Mouse (Mus musculus) forebrain, embryonic 10.5 days (tissue): ENCODE measurements around the gene Stxbp2. TPM values are rescaled to one million over a fixed set of nuclear protein-coding genes. Genes with fewer than 3 reads are reported as not detected.

Experiments
- DNase-seq: peaks from one replicate; pipeline ENCODE4 v3.0.0-alpha.2; 2017; ENCODE audit warnings: low spot score; ENCODE audit errors: extremely low spot score
- H3K27ac ChIP-seq: fragments of 300-500 bp; sonication (generic); 2 replicates; pipeline ENCODE4 v1.5.1; 2016; ENCODE audit warnings: mild to moderate bottlenecking
- H3K27me3 ChIP-seq: fragments of 300-500 bp; sonication (generic); 2 replicates; pipeline ENCODE4 v1.6.1; 2016; ENCODE audit warnings: mild to moderate bottlenecking; ENCODE audit not compliant: poor library complexity, severe bottlenecking
- H3K36me3 ChIP-seq: fragments of 300-500 bp; sonication (generic); replicated peaks from 2 replicates; pipeline ENCODE4 v1.6.1; 2016; ENCODE audit warnings: mild to moderate bottlenecking, moderate library complexity
- H3K4me1 ChIP-seq: fragments of 300-500 bp; sonication (generic); 2 replicates; pipeline ENCODE4 v1.6.1; 2016
- H3K4me3 ChIP-seq: fragments of 300-500 bp; sonication (generic); 2 replicates; pipeline ENCODE4 v1.5.1; 2016; ENCODE audit warnings: mild to moderate bottlenecking, moderate library complexity
- H3K9me3 ChIP-seq: fragments of 300-500 bp; sonication (generic); 2 replicates; pipeline ENCODE4 v1.6.1; 2016; ENCODE audit warnings: mild to moderate bottlenecking, moderate library complexity
- WGBS: fragments of 180-500 bp; shearing (Covaris S2); methylation state at CpG from one replicate; pipeline ENCODE4 v1.1.7; 2016; 5-methylcytosine and 5-hydroxymethylcytosine counted together
- polyA plus RNA-seq: library from polyadenylated mRNA; unstranded; fragments of >200 nt; fragmentation: Nextera tagmentation; extraction: Ambion mirVana; gene quantifications from 2 replicates; pipeline ENCODE4 v1.2.1, GENCODE M21; 2016

The Stxbp2 gene
- polyA plus RNA-seq, 1 experiment from 2014 or later = 35.8 TPM

DNA sequence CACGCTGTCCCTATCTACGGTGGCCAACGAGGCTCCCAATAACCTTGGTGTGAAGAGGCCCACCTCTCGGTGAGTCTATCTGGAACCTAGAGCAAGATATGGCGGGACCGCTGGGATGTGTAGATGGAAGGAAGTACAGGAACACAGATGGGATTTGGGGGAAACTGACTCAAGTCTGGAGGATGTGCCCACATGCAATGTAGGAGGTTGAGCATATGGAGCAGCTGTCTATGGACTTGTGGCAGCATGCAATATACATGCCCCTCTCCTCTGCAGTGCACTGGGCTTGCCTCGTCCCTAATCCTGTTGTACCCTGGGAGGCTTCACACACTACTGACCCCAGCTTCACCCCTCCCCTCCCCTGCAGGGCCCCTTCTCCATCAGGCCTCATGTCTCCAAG lies 22.9 kb upstream of the Stxbp2 start:
- peaks cover 99% of the 10 kb centered on the region for H3K36me3 ChIP-seq
- WGBS = 90% methylated on average over 7 of the region's 7 CpGs

DNA sequence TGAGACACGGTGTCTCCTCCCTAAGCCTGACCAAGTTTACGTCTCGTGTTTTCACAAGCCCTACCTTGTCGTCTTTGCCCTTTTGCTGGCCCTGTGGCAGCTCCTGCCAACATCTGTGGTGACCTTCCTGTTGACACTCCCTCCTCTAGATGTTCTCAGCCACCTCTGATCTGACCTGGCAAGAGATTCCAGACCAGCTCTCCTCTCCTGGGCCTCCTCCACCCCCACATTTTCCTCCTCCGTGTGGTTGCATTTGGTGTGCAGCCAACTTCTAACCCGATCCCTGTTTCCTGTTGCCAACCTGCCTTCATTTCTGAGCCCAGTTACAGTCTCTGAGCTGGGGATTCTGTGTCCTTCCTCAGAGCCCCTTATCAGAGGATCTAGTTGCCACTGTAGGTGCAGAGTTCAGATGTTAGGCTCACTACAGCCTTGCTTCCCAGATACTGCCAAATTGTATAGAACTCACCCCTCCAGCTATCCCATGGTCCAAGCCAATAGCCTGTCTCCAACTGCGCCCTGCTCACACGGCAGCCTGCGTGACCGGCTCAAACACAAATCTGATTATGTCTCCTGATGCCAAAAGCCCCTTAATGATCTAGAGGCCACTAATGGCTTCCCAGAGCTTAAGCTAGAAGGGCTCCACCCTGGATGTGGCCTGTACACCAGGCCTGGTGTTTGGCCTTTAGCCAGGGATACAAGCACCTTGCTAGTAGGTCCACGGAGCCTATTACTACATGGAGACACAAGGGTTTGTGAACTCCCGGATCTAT lies 21.5 kb upstream of the Stxbp2 start:
- DNase-seq = no peak
- no peaks in the 10 kb centered on the region for H3K27me3 ChIP-seq
- H3K9me3 ChIP-seq = 0 out of 2 replicates have a peak, but pooled peaks cover 3% of the 10 kb centered on the region
- peaks cover 99% of the 10 kb centered on the region for H3K36me3 ChIP-seq
- H3K4me3 ChIP-seq = no peak overlapping the region
- 89% methylated on average over 12 of the region's 12 CpGs for WGBS
- no peaks in the 10 kb centered on the region for H3K4me1 ChIP-seq
- H3K27ac ChIP-seq = no peak overlapping the region

More for the DNA sequence above, 22.9 kb upstream of the Stxbp2 start:
- Histone ChIP-seq H3K27ac (no peak overlapping the region), H3K4me1 (no peaks in the 10 kb centered on the region), H3K4me3 (no peak overlapping the region), H3K9me3 (0 out of 2 replicates have a peak, but pooled peaks cover 3% of the 10 kb centered on the region), H3K27me3 (no peaks in the 10 kb centered on the region)
- DNase-seq = no peak

DNA sequence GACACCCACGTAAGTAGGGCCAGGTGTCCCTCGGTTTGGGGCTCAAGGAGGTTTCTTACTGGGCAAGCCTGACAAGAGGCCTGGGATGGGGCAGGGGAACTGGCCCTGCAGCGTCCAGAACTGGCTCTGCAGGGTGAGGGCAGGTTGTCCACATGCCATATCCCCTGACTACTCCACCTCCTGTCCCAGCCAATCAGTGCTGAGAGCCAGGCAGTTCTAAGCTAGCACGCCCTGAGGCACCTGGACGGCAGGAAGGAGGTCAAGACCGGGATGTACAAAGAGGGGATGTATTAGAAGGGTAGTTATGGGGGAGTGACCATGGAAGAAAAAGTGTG lies 21.0 kb upstream of the Stxbp2 start:
- Histone ChIP-seq H3K4me1 (no peaks in the 10 kb centered on the region), H3K27me3 (no peaks in the 10 kb centered on the region), H3K9me3 (0 out of 2 replicates have a peak, but pooled peaks cover 3% of the 10 kb centered on the region), H3K4me3 (no peak overlapping the region), H3K27ac (no peak overlapping the region), H3K36me3 (peaks cover 99% of the 10 kb centered on the region)
- WGBS = 84% methylated on average over 6 of the region's 6 CpGs
- no peak for DNase-seq

DNA sequence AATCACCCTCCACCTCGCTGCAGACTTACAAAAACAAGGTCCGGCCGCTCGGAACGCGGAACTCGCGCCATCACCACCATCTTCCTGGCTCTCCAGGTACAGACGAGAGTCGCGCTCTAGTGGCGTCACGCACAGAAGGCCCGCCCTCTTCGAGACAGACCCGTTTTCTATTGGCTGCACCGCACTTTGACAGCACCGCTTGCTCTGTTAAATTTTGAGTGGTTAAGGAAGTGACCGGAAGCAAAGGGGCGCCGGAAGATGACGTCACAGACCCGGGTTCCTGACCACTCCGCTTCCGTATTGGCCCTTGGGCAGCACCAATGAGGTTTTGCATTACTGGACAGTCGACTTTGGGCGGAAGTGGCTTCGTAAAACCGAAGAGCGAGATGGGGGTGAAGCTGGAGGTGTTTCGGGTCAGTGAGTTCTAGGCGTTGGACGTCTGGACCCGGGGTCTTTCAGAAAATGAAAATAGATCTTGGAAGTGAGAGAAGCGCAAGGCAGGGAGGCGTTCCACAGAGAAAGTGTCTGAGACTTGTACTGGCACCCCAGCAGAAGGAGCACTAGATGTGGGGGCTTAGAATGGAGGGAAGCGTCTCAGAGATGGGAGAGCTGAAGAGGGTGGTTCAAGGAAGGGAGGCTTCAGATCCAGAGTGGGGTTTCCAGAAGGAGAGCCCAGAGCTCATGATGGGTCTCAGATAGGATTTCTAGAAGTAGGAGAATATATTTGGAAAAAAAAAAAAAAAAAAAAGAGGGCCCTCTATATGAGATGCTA lies 9.4 kb upstream of the Stxbp2 start, which contains the start of the genes Xab2 and Pet100:
Xab2 (minus strand) TSS at position 118 of the 772 bp plus-strand sequence.
Pet100 (plus strand) TSS at position 350 of the 772 bp plus-strand sequence.
- peak within 1 kb of the TSS; percentile 82 for H3K27ac ChIP-seq
- H3K9me3 ChIP-seq = no peaks in the 10 kb centered on the region
- peak within 1 kb of the TSS; percentile 86 for H3K4me3 ChIP-seq
- no peaks in the 10 kb centered on the region for H3K27me3 ChIP-seq
- H3K4me1 ChIP-seq = peaks cover 20% of the 10 kb centered on the region
- under 1% methylated on average over 37 of the region's 37 CpGs for WGBS
- peaks cover 26% of the 10 kb centered on the region for H3K36me3 ChIP-seq
- peak; percentile 100 for DNase-seq

DNA sequence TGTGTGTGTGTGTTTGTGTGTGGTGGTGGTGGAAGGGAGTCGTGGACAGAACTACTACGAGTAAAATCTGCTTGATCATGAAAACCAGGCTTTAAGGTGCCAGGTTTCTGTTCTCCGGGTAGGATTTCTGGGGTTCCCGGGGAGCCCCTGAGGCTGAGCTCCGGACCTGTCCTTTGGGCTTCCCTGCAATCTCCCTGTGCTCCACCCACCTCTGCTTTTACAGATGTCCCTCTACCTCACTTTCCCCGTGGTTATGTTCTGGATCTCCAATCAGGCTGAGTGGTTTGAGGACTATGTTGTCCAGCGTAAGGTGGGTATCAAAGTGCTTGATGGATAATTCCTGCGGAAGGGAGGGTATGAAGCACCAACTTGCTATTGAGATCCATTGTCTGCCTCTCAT lies 8.6 kb upstream of the Stxbp2 start:
- Histone ChIP-seq H3K36me3 (peaks cover 20% of the 10 kb centered on the region), H3K27ac (peak overlapping the region; percentile 82; the same call in 1 of the 2 replicates), H3K9me3 (no peaks in the 10 kb centered on the region), H3K4me3 (peak overlapping the region; percentile 86), H3K4me1 (peaks cover 20% of the 10 kb centered on the region), H3K27me3 (no peaks in the 10 kb centered on the region)
- 78% methylated on average over 8 of the region's 8 CpGs for WGBS
- DNase-seq = no peak

DNA sequence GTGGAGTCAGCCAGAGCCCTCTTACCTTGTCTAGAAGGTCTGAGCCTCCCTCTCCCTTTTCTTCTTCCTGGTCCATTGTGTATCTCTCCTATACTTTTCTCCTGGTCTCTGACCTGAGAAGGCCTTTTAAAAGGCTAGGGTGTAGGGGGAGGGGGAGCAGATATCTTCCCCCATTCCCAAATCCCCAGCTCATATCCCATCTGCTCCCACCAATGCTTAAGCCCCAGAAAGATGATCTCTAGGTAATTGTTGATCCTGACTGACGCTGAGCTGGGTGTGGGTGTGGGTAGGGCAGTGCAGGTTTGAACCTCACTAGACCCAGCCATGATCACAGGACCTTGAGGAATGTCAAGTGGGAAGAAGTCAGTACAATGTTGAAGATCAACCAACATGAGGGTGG lies 5.3 kb upstream of the Stxbp2 start, which contains the start of gene Pcp2:
Pcp2 (minus strand) TSS at position 101 of the 400 bp plus-strand sequence.
- Histone ChIP-seq H3K27me3 (peaks cover 14% of the 10 kb centered on the region), H3K9me3 (no peaks in the 10 kb centered on the region), H3K27ac (no peak within 1 kb of the TSS), H3K36me3 (no peaks in the 10 kb centered on the region), H3K4me1 (peaks cover 11% of the 10 kb centered on the region), H3K4me3 (no peak within 1 kb of the TSS; the same call in 1 of the 2 replicates)
- no peak for DNase-seq
- WGBS = 51% methylated on average over 1 of the region's 1 CpGs

DNA sequence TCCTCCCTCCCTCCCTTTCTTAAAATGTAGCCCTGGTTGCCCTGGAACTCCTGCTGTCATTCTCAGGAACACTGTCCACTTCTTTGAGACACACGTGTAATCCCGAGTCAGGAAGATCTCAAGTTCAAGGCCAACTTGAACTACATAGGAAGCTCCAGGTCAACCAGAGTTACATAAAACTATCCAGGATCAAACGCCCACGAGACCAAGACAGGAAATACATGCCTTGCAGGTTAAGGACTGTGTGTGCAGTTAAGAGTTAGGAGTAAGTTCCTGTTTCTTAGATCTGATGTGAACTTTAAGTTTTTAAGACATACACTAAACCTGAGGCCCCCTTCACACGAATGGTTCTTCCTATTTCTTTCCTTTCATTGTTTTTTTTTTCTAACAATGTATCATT lies 3.8 kb upstream of the Stxbp2 start:
- Histone ChIP-seq H3K36me3 (no peaks in the 10 kb centered on the region), H3K27me3 (peaks cover 15% of the 10 kb centered on the region), H3K27ac (no peak overlapping the region), H3K9me3 (no peaks in the 10 kb centered on the region), H3K4me3 (no peak overlapping the region), H3K4me1 (peaks cover 20% of the 10 kb centered on the region)
- 66% methylated on average over 5 of the region's 5 CpGs for WGBS
- no peak for DNase-seq

DNA sequence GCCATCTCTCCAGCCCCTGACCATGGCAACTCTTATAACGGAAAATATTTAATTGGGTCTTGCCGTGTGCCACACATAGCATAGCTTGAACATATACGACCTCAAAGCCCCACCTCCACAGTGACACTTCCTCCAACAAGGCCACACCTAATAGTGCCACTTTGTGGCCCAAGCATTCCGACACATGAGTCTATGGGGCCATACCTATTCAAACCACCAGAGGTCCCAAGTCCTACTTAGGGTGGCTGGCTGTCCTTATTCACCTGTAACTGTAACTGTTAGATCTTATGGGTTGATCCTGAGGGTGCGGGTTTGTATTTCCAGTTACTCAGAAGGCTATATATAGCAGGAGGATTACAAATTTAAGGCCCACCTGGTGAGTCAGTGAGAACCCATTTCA lies 2.7 kb upstream of the Stxbp2 start:
- Histone ChIP-seq H3K4me1 (peaks cover 16% of the 10 kb centered on the region), H3K27ac (no peak overlapping the region), H3K36me3 (no peaks in the 10 kb centered on the region), H3K27me3 (peaks cover 15% of the 10 kb centered on the region), H3K4me3 (no peak overlapping the region), H3K9me3 (no peaks in the 10 kb centered on the region)
- no peak for DNase-seq
- WGBS = 33% methylated on average over 5 of the region's 5 CpGs

DNA sequence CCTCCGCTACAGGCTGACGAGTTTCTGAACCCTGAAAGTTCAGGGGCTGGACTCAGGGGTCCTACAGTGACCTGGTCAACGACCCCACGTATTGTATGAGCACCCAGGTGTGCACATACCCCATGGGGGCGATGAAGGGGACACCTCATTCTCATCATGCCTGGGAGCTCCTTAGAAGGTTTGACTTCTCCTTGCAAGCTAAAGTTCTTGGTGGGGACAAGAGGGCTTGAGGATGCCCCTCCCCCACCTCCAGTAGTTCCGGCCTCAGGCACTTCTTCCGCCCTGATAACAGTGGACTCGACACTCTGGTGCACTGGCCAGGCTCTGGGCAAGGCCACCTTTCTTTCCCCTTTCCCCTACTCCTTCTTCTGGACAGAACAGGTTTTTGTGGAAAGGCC lies 722 bp downstream of the Stxbp2 start:
- Histone ChIP-seq H3K9me3 (no peaks in the 10 kb centered on the region), H3K27ac (peak overlapping the region; percentile 74), H3K4me1 (peaks cover 16% of the 10 kb centered on the region), H3K36me3 (peaks cover 20% of the 10 kb centered on the region), H3K4me3 (peak overlapping the region; percentile 66), H3K27me3 (peaks cover 15% of the 10 kb centered on the region)
- WGBS = 15% methylated on average over 8 of the region's 8 CpGs
- DNase-seq = no peak

DNA sequence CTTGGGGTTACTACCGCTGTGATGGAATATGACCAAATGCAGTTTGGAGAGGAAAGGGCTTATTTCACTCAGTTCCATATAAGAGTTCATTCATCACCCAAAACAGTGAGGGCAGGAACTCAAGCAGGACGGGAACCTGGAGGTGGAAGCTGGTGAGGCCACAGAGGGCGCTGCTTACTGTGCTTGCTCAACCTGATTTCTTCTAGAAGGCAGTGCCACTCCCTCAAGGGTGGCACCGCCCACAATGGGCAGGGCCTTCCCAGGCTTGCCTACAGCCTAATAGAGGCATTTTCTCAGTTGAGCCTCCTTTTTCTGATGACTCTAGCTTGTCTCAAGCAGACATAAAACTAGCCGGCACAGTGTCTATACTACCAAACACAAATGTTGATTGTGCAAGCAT lies 15.0 kb downstream of the Stxbp2 start:
- peaks cover 9% of the 10 kb centered on the region for H3K36me3 ChIP-seq
- WGBS = 27% methylated on average over 5 of the region's 5 CpGs
- no peaks in the 10 kb centered on the region for H3K9me3 ChIP-seq
- no peak overlapping the region for H3K4me3 ChIP-seq
- H3K27ac ChIP-seq = no peak overlapping the region
- DNase-seq = no peak
- H3K27me3 ChIP-seq = no peaks in the 10 kb centered on the region
- H3K4me1 ChIP-seq = no peaks in the 10 kb centered on the region; the same call in 1 of the 2 replicates

DNA sequence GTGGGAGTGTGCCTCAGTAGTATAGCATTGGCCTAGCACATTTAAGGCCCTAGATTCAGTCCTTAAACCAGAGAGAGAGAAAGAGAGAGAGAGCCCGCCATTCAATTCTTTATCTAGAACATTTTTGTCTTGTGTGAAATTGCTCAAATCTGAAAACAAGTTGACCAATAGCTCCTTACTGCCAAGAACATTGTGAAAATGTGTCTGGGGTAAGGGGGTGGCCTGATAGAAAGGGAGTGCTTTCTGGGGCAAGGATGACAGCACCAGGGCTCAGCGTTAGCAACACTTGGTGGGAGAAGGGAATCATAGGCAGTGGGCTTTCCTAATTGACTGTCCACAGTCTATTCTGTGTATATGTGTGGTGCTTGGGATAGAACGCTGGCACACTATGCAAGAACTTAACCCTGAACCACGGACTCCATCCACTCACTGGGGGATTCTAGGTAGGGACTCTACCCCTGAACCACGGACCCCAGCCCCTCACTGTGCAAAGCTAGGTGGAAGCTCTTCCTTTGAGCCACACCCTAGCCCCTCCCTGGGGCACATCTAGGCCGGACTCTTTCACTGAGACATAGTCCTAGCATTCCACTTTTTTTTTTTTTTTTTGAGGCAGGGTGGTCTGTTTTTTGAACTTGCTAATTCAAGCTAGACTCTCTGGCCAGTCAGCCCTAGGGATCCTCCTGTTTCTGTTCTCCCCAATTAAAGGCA lies 16.2 kb downstream of the Stxbp2 start:
- DNase-seq = no peak
- H3K27ac ChIP-seq = no peak overlapping the region
- H3K36me3 ChIP-seq = no peaks in the 10 kb centered on the region
- H3K9me3 ChIP-seq = no peaks in the 10 kb centered on the region
- H3K27me3 ChIP-seq = no peaks in the 10 kb centered on the region
- H3K4me1 ChIP-seq = no peaks in the 10 kb centered on the region; the same call in 1 of the 2 replicates
- no peak overlapping the region for H3K4me3 ChIP-seq
- WGBS = 90% methylated on average over 6 of the region's 6 CpGs

DNA sequence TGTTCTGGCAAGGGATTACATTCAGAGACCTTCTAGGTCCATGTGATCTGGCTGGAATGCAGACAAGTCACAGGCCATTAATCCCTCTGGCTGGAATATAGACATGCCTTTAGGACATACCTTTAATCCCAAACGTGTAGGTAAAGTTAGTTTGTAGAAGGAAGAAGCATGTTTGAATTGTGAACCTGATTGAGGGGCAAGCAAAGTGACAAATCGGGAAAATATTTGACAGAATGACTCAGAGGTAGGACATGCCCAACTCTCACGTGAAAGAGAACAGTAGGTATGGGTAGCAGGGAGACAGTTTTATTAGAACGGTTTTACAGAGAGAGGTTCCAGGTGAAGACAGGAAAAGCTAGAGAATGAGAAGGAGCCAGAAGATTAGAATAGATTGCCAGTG lies 16.8 kb downstream of the Stxbp2 start:
- no peaks in the 10 kb centered on the region for H3K9me3 ChIP-seq
- no peak for DNase-seq
- 81% methylated on average over 4 of the region's 4 CpGs for WGBS
- no peak overlapping the region for H3K4me3 ChIP-seq
- no peaks in the 10 kb centered on the region for H3K27me3 ChIP-seq
- H3K36me3 ChIP-seq = no peaks in the 10 kb centered on the region
- H3K27ac ChIP-seq = no peak overlapping the region
- no peaks in the 10 kb centered on the region; the same call in 1 of the 2 replicates for H3K4me1 ChIP-seq
